Mouse (Mus musculus): Measurements from ENCODE around the gene Ddit4l. TPM values are rescaled to one million over a fixed set of nuclear protein-coding genes. Genes with fewer than 3 reads are reported as not detected.
A peak's percentile ranks its signal among the peaks of the same experiment; 100 is the strongest.
"Not testable (repeated sequence)": the region's sequence is repeated elsewhere in the genome, so short reads cannot be mapped to it uniquely, and the experiment has no call there.

The Ddit4l gene
- polyA plus RNA-seq (2016; fragmentation: Nextera tagmentation; extraction: Ambion mirVana): 9.7 and 10.2 TPM in 2 replicates

- peaks cover 43% of the 10 kb centered on the region for H3K27me3 ChIP-seq (ENCODE audit: poor library complexity, severe bottlenecking)
- 96% methylated on average over 3 of the region's 3 CpGs for WGBS
- H3K4me3 ChIP-seq; H3K36me3 ChIP-seq (replicated peaks); H3K9me3 ChIP-seq; DNase-seq (ENCODE audit: extremely low spot score, low spot score); H3K27ac ChIP-seq: not testable (repeated sequence)
- H3K4me1 ChIP-seq: peaks cover 27% of the 10 kb centered on the region
Measured at GRCm38 (mm10) chr3:137621312-137621711, at the start of gene Ddit4l. Gene Ddit4l (plus strand): TSS chr3:137621612.

GRCm38 (mm10) chr3:137576146-137576545 lies 45.3 kb upstream of the Ddit4l start:
- no peaks in the 10 kb centered on the region for H3K27me3 ChIP-seq (ENCODE audit: poor library complexity, severe bottlenecking)
- no peak overlapping the region for H3K27ac ChIP-seq
- H3K4me3 ChIP-seq: no peak overlapping the region
- no peaks in the 10 kb centered on the region for H3K4me1 ChIP-seq
- H3K36me3 ChIP-seq (replicated peaks): no peaks in the 10 kb centered on the region
- no peaks in the 10 kb centered on the region for H3K9me3 ChIP-seq
- WGBS: 78% methylated on average over 4 of the region's 4 CpGs
- DNase-seq (ENCODE audit: extremely low spot score, low spot score): no peak

GRCm38 (mm10) chr3:137586376-137586969 lies 34.9 kb upstream of the Ddit4l start:
- H3K27ac ChIP-seq: no peak overlapping the region
- no peak for DNase-seq (ENCODE audit: extremely low spot score, low spot score)
- no peaks in the 10 kb centered on the region for H3K27me3 ChIP-seq (ENCODE audit: poor library complexity, severe bottlenecking)
- no peak overlapping the region for H3K4me3 ChIP-seq
- H3K36me3 ChIP-seq (replicated peaks): no peaks in the 10 kb centered on the region
- 99% methylated on average over 5 of the region's 5 CpGs for WGBS
- no peaks in the 10 kb centered on the region for H3K4me1 ChIP-seq
- H3K9me3 ChIP-seq: no peaks in the 10 kb centered on the region

GRCm38 (mm10) chr3:137589811-137590210 lies 31.6 kb upstream of the Ddit4l start:
- Histone ChIP-seq H3K4me3 (no peak overlapping the region), H3K36me3 (replicated peaks) (no peaks in the 10 kb centered on the region), H3K4me1 (peaks cover 16% of the 10 kb centered on the region), H3K27me3 (ENCODE audit: poor library complexity, severe bottlenecking) (no peaks in the 10 kb centered on the region), H3K27ac (no peak overlapping the region), H3K9me3 (no peaks in the 10 kb centered on the region)
- 75% methylated on average over 4 of the region's 4 CpGs for WGBS
- DNase-seq (ENCODE audit: extremely low spot score, low spot score): no peak

- Histone ChIP-seq H3K4me1 (peaks cover 16% of the 10 kb centered on the region), H3K9me3 (no peaks in the 10 kb centered on the region), H3K27ac (peak overlapping the region; percentile 45; the same call in 1 of the 2 replicates), H3K27me3 (ENCODE audit: poor library complexity, severe bottlenecking) (no peaks in the 10 kb centered on the region), H3K4me3 (no peak overlapping the region), H3K36me3 (replicated peaks) (no peaks in the 10 kb centered on the region)
- WGBS: 43% methylated on average over 4 of the region's 4 CpGs
- no peak for DNase-seq (ENCODE audit: extremely low spot score, low spot score)
Measured at GRCm38 (mm10) chr3:137594332-137594905, 27.0 kb upstream of the Ddit4l start.

GRCm38 (mm10) chr3:137608918-137609435 lies 12.4 kb upstream of the Ddit4l start:
- WGBS: 89% methylated on average over 1 of the region's 1 CpGs
- Histone ChIP-seq H3K27ac (no peak overlapping the region), H3K4me3 (no peak overlapping the region), H3K4me1 (no peaks in the 10 kb centered on the region), H3K36me3 (replicated peaks) (no peaks in the 10 kb centered on the region), H3K9me3 (no peaks in the 10 kb centered on the region), H3K27me3 (ENCODE audit: poor library complexity, severe bottlenecking) (no peaks in the 10 kb centered on the region)
- DNase-seq (ENCODE audit: extremely low spot score, low spot score): no peak

- DNase-seq (ENCODE audit: extremely low spot score, low spot score): no peak
- 93% methylated on average over 6 of the region's 6 CpGs for WGBS
- no peaks in the 10 kb centered on the region for H3K27me3 ChIP-seq (ENCODE audit: poor library complexity, severe bottlenecking)
- H3K4me1 ChIP-seq: no peaks in the 10 kb centered on the region
- no peaks in the 10 kb centered on the region for H3K36me3 ChIP-seq (replicated peaks)
- no peak overlapping the region for H3K4me3 ChIP-seq
- no peak overlapping the region for H3K27ac ChIP-seq
- H3K9me3 ChIP-seq: no peaks in the 10 kb centered on the region
Measured at GRCm38 (mm10) chr3:137610457-137611109, 10.8 kb upstream of the Ddit4l start.

- 81% methylated on average over 4 of the region's 4 CpGs for WGBS
- H3K27me3 ChIP-seq (ENCODE audit: poor library complexity, severe bottlenecking): no peaks in the 10 kb centered on the region
- H3K4me3 ChIP-seq: no peak overlapping the region
- no peaks in the 10 kb centered on the region for H3K4me1 ChIP-seq
- no peaks in the 10 kb centered on the region for H3K9me3 ChIP-seq
- H3K36me3 ChIP-seq (replicated peaks): no peaks in the 10 kb centered on the region
- H3K27ac ChIP-seq: no peak overlapping the region
- no peak for DNase-seq (ENCODE audit: extremely low spot score, low spot score)
Measured at GRCm38 (mm10) chr3:137611110-137611857, 10.1 kb upstream of the Ddit4l start.

GRCm38 (mm10) chr3:137611981-137612380 lies 9.4 kb upstream of the Ddit4l start:
- H3K4me1 ChIP-seq: no peaks in the 10 kb centered on the region
- H3K4me3 ChIP-seq: no peak overlapping the region
- H3K9me3 ChIP-seq: no peaks in the 10 kb centered on the region
- no peak overlapping the region for H3K27ac ChIP-seq
- H3K36me3 ChIP-seq (replicated peaks): no peaks in the 10 kb centered on the region
- no peak for DNase-seq (ENCODE audit: extremely low spot score, low spot score)
- no peaks in the 10 kb centered on the region for H3K27me3 ChIP-seq (ENCODE audit: poor library complexity, severe bottlenecking)
- 78% methylated on average over 2 of the region's 2 CpGs for WGBS

- Histone ChIP-seq H3K27me3 (ENCODE audit: poor library complexity, severe bottlenecking) (peaks cover 36% of the 10 kb centered on the region), H3K4me1 (peaks cover 27% of the 10 kb centered on the region), H3K27ac (no peak overlapping the region), H3K36me3 (replicated peaks) (no peaks in the 10 kb centered on the region), H3K4me3 (no peak overlapping the region), H3K9me3 (no peaks in the 10 kb centered on the region)
- 92% methylated on average over 5 of the region's 5 CpGs for WGBS
- DNase-seq (ENCODE audit: extremely low spot score, low spot score): no peak
Measured at GRCm38 (mm10) chr3:137620540-137620939, 872 bp upstream of the Ddit4l start.

- no peak for DNase-seq (ENCODE audit: extremely low spot score, low spot score)
- no peaks in the 10 kb centered on the region for H3K36me3 ChIP-seq (replicated peaks)
- H3K27ac ChIP-seq: no peak overlapping the region
- H3K9me3 ChIP-seq: no peaks in the 10 kb centered on the region
- H3K27me3 ChIP-seq (ENCODE audit: poor library complexity, severe bottlenecking): peaks cover 45% of the 10 kb centered on the region
- peaks cover 27% of the 10 kb centered on the region for H3K4me1 ChIP-seq
- no peak overlapping the region for H3K4me3 ChIP-seq
- 43% methylated on average over 6 of the region's 6 CpGs for WGBS
Measured at GRCm38 (mm10) chr3:137622091-137622490, 679 bp downstream of the Ddit4l start.

GRCm38 (mm10) chr3:137622895-137623580 lies 1.6 kb downstream of the Ddit4l start:
- peak; percentile 20 for DNase-seq (ENCODE audit: extremely low spot score, low spot score)
- 23% methylated on average over 14 of the region's 14 CpGs for WGBS
- no peaks in the 10 kb centered on the region for H3K36me3 ChIP-seq (replicated peaks)
- no peaks in the 10 kb centered on the region for H3K9me3 ChIP-seq
- peak overlapping the region; percentile 77 for H3K27ac ChIP-seq
- peaks cover 27% of the 10 kb centered on the region for H3K4me1 ChIP-seq
- peaks cover 45% of the 10 kb centered on the region for H3K27me3 ChIP-seq (ENCODE audit: poor library complexity, severe bottlenecking)
- H3K4me3 ChIP-seq: peak overlapping the region; percentile 57
